Mouse (Mus musculus): ENCODE results near the gene Tspear.

GRCm38 (mm10) chr10:77852559-77852958, 166.2 kb downstream of the Tspear start, which contains the start of gene Gm10318:
- TF ChIP-seq CTCF (IDR thresholded peaks at IDR 0.05; ENCODE audit: borderline replicate concordance, insufficient read depth, low read depth, low read length) (no peak), POLR2A (IDR thresholded peaks at IDR 0.05; ENCODE audit: borderline replicate concordance, insufficient read depth, low read length) (no peak)

All from cerebellum, adult 2 months (tissue).